Mouse (Mus musculus) neural tube, embryonic 15.5 days (tissue): ENCODE data around the gene Olfr834. TPM values are rescaled to one million over a fixed set of nuclear protein-coding genes. Genes with fewer than 3 reads are reported as not detected.

ENCODE experiments used
- ATAC-seq: fragments of 200-750 bp; cut with Nextera tagmentation; 2 replicates; pipeline ENCODE4 v1.8.0; 2017; ENCODE audit warnings: mild to moderate bottlenecking, moderate TSS enrichment, moderate library complexity; ENCODE audit not compliant: low FRiP score
- H3K27ac ChIP-seq: fragments of 300-500 bp; sonication (generic); replicated peaks from 2 replicates; pipeline ENCODE4 v1.5.1; 2015; ENCODE audit warnings: mild to moderate bottlenecking, inconsistent platforms
- H3K27me3 ChIP-seq: fragments of 300-500 bp; sonication (generic); replicated peaks from 2 replicates; pipeline ENCODE4 v1.6.1; 2015; ENCODE audit warnings: inconsistent platforms
- H3K36me3 ChIP-seq: fragments of 300-500 bp; sonication (generic); 2 replicates; pipeline ENCODE4 v1.6.1; 2015; ENCODE audit warnings: inconsistent platforms
- H3K4me1 ChIP-seq: fragments of 300-500 bp; sonication (generic); 2 replicates; pipeline ENCODE4 v1.6.1; 2015; ENCODE audit warnings: inconsistent platforms
- H3K4me2 ChIP-seq: fragments of 300-500 bp; sonication (generic); 2 replicates; pipeline ENCODE4 v1.6.1; 2015; ENCODE audit warnings: inconsistent platforms, mild to moderate bottlenecking, moderate library complexity
- H3K4me3 ChIP-seq: fragments of 300-500 bp; sonication (generic); replicated peaks from 2 replicates; pipeline ENCODE4 v1.5.1; 2015; ENCODE audit warnings: mild to moderate bottlenecking, inconsistent platforms
- H3K9ac ChIP-seq: fragments of 300-500 bp; sonication (generic); replicated peaks from 2 replicates; pipeline ENCODE4 v1.6.1; 2015; ENCODE audit warnings: mild to moderate bottlenecking, inconsistent platforms
- H3K9me3 ChIP-seq: fragments of 300-500 bp; sonication (generic); replicated peaks from 2 replicates; pipeline ENCODE4 v1.6.1; 2016; ENCODE audit warnings: inconsistent platforms
- WGBS: fragments of 180-500 bp; shearing (Covaris S2); methylation state at CpG from one replicate; pipeline ENCODE4 v1.1.7; 2015; ENCODE audit warnings: mixed read lengths; 5-methylcytosine and 5-hydroxymethylcytosine counted together
- polyA plus RNA-seq: library from polyadenylated mRNA; unstranded; fragments of >200 nt; fragmentation: Nextera tagmentation; extraction: Ambion mirVana; gene quantifications from 2 replicates; pipeline ENCODE4 v1.2.1, GENCODE M21; 2015

Olfr834 gene
- not detected in 2 replicates for polyA plus RNA-seq

GRCm38 (mm10) chr9:18987690-18988089 lies at the start of gene Olfr834:
Olfr834 (plus strand) TSS chr9:18987990.
- no peaks in the 10 kb centered on the region for H3K4me1 ChIP-seq
- 87% methylated on average over 3 of the region's 3 CpGs for WGBS
- ATAC-seq: no peak
- no peak within 1 kb of the TSS for H3K4me3 ChIP-seq
- H3K27ac ChIP-seq: no peak within 1 kb of the TSS
- no peaks in the 10 kb centered on the region for H3K27me3 ChIP-seq
- no peak within 1 kb of the TSS for H3K9ac ChIP-seq
- no peaks in the 10 kb centered on the region for H3K36me3 ChIP-seq
- H3K4me2 ChIP-seq: no peak within 1 kb of the TSS
- H3K9me3 ChIP-seq: 0 out of 2 replicates have a peak, but pooled peaks cover 6% of the 10 kb centered on the region

- H3K4me3 ChIP-seq: no peak overlapping the region
- H3K36me3 ChIP-seq: no peaks in the 10 kb centered on the region
- H3K4me2 ChIP-seq: no peak overlapping the region
- ATAC-seq: no peak
- no peaks in the 10 kb centered on the region for H3K4me1 ChIP-seq
- H3K9ac ChIP-seq: no peak overlapping the region
- no peak overlapping the region for H3K27ac ChIP-seq
- H3K27me3 ChIP-seq: no peaks in the 10 kb centered on the region
- H3K9me3 ChIP-seq: no peaks in the 10 kb centered on the region
Observed at GRCm38 (mm10) chr9:18962021-18962420, 25.8 kb upstream of the Olfr834 start.

GRCm38 (mm10) chr9:19032435-19032834 lies 44.6 kb downstream of the Olfr834 start, which contains the start of gene Olfr835:
Olfr835 (plus strand) TSS chr9:19032735.
- no peaks in the 10 kb centered on the region for H3K9me3 ChIP-seq
- H3K27ac ChIP-seq: no peak within 1 kb of the TSS

More at GRCm38 (mm10) chr9:19032435-19032834, 44.6 kb downstream of the Olfr834 start, which contains the start of gene Olfr835:
- H3K27me3 ChIP-seq: no peaks in the 10 kb centered on the region
- no peaks in the 10 kb centered on the region for H3K36me3 ChIP-seq
- H3K4me1 ChIP-seq: no peaks in the 10 kb centered on the region
- ATAC-seq: no peak
- no peak within 1 kb of the TSS for H3K4me3 ChIP-seq
- no peak within 1 kb of the TSS for H3K9ac ChIP-seq
- no peak within 1 kb of the TSS for H3K4me2 ChIP-seq
- WGBS: 56% methylated on average over 1 of the region's 1 CpGs

Other genes with a start within 250 kb of the Olfr834 start
- not detected in 2 replicates for gene Olfr24, start 224.0 kb upstream of the Olfr834 start, polyA plus RNA-seq
- gene Olfr828, start 168.5 kb upstream of the Olfr834 start, polyA plus RNA-seq: not detected in 2 replicates
- gene Olfr829, start 133.1 kb upstream of the Olfr834 start, polyA plus RNA-seq: not detected in 2 replicates
- gene Olfr830, start 113.3 kb upstream of the Olfr834 start, polyA plus RNA-seq: not detected in 2 replicates
- gene Olfr832, start 50.9 kb upstream of the Olfr834 start, polyA plus RNA-seq: not detected in 2 replicates
- not detected in 2 replicates for gene Olfr835, start 44.7 kb downstream of the Olfr834 start, polyA plus RNA-seq
- gene Olfr836, start 132.4 kb downstream of the Olfr834 start, polyA plus RNA-seq: not detected in 2 replicates
- not detected in 2 replicates for gene Olfr837, start 148.3 kb downstream of the Olfr834 start, polyA plus RNA-seq
- not detected in 2 replicates for gene Olfr839-ps1, start 189.3 kb downstream of the Olfr834 start, polyA plus RNA-seq